Mouse (Mus musculus): Measurements from ENCODE around the gene Lzts3. TPM values are rescaled to one million over a fixed set of nuclear protein-coding genes. Genes with fewer than 3 reads are reported as not detected.

The Lzts3 gene
- polyA plus RNA-seq (2015; fragmentation: Nextera tagmentation; extraction: Ambion mirVana), result 18.1 and 21.4 TPM in 2 replicates

DNA sequence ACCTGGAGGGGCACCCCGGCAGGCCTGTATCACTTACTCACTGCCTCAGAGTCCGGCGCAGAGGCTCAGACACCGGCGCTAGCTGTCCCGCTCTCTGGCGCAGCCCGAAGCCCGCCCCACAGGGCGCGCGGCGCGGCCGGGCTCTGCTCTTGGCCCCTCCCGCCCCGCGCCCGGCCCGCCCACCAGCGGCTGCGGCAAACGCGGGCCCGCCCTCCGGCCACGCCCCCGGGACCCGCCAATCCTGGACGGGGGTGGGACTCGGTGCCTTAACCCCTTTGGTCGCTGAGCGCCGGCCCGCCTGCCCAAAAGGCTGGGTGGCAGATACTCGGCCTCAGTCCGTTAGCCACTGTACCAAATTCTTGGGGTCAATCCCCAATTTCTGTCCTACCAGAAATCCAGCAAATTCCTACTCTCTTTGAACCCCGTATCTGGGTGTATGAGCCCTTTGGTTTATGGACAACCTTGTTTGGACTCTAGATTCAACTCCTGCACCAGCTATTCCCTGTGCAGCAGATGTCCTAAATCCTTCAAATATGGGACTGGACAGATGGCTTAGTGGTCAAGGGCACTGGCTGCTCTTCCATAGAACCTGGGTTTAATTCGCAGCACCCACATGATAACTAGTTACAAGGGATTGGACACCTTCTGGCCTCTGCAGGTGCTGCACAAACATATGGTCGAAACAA lies at the start of gene Lzts3:
Gene Lzts3 (minus strand): TSS at position 120 of the 686 bp plus-strand sequence.
- Histone ChIP-seq H3K4me1 (peaks cover 25% of the 10 kb centered on the region), H3K4me3 (replicated peaks) (peak within 1 kb of the TSS; percentile 81), H3K27ac (replicated peaks) (peak within 1 kb of the TSS; percentile 85), H3K9ac (replicated peaks) (peak within 1 kb of the TSS; percentile 79), H3K36me3 (0 out of 2 replicates have a peak, but pooled peaks cover 4% of the 10 kb centered on the region), H3K4me2 (peak within 1 kb of the TSS; percentile 81), H3K9me3 (replicated peaks) (no peaks in the 10 kb centered on the region), H3K27me3 (replicated peaks) (peaks cover 14% of the 10 kb centered on the region)
- peak; percentile 96 for ATAC-seq (ENCODE audit: low FRiP score)
- WGBS, result 4% methylated on average over 34 of the region's 40 CpGs

DNA sequence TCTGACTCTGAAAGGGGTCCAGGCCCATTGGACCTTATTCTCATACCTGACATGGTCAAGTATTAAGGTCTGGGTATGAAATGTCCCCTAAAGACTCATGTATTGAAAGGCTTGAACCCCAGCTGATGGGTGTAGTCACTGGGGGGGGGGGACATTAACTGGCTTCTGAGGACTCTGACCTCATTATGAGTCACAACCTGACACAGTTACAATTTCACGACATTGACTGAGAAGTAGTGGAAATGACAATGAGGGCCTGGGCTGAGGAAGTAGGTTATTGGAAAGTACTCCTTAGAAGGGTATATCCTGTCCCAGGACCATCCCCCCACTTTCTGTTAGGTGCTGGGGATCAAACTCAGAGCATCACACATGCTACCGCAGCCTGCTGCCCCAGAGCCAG lies 46.4 kb upstream of the Lzts3 start:
- WGBS, result 86% methylated on average over 2 of the region's 2 CpGs
- Histone ChIP-seq H3K27me3 (replicated peaks) (no peaks in the 10 kb centered on the region), H3K9ac (replicated peaks) (no peak overlapping the region), H3K4me3 (replicated peaks) (no peak overlapping the region), H3K4me2 (no peak overlapping the region), H3K4me1 (no peaks in the 10 kb centered on the region), H3K36me3 (peaks cover 19% of the 10 kb centered on the region; the same call in 1 of the 2 replicates), H3K27ac (replicated peaks) (no peak overlapping the region), H3K9me3 (replicated peaks) (no peaks in the 10 kb centered on the region)
- no peak for ATAC-seq (ENCODE audit: low FRiP score)

DNA sequence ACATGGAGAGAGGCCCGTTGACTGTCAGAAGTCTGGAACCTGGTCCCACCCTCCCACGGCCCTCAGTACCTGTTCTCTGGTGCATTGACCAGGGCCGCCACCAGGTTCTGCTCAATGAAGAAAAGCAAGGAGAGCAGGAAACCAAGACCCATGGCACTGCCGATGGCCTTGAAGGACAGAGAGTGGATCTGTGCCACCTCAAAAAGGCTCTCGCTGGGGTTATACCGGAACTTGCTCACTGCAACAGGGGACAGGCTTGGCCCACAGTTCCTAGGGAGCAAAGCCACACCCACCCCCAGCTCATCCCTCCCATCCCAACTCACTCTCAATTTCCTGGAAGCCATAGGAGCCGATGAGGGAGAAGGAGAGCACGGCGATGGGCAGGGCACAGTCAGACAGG lies 42.8 kb upstream of the Lzts3 start:
- H3K4me3 ChIP-seq (replicated peaks), result no peak overlapping the region
- no peaks in the 10 kb centered on the region for H3K9me3 ChIP-seq (replicated peaks)
- no peaks in the 10 kb centered on the region for H3K27me3 ChIP-seq (replicated peaks)
- peaks cover 54% of the 10 kb centered on the region for H3K36me3 ChIP-seq
- H3K4me2 ChIP-seq, result no peak overlapping the region
- ATAC-seq (ENCODE audit: low FRiP score), result no peak
- no peaks in the 10 kb centered on the region for H3K4me1 ChIP-seq
- no peak overlapping the region for H3K27ac ChIP-seq (replicated peaks)
- 93% methylated on average over 9 of the region's 9 CpGs for WGBS
- H3K9ac ChIP-seq (replicated peaks), result no peak overlapping the region

DNA sequence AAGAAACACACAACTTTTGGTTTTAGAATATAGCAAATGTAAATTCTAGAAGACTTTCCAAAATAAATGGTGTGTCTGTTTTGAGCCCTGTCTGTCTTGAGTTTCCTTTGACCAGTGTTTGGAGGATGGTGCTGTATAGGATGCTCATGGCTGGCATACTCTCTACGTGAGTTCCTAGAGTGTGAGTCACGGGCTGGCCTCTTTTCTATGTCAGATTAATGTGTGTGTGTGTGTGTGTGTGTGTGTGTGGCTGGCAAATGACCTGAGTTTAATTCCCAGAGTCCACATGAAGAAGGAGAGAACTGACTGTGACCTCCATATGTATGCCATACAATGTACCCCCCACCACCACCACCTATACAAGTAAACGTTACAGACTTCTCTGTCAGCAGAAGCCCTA lies 38.9 kb upstream of the Lzts3 start:
- H3K4me1 ChIP-seq, result no peaks in the 10 kb centered on the region
- no peak overlapping the region for H3K4me3 ChIP-seq (replicated peaks)
- 88% methylated on average over 3 of the region's 3 CpGs for WGBS
- peaks cover 86% of the 10 kb centered on the region for H3K36me3 ChIP-seq
- no peak overlapping the region for H3K4me2 ChIP-seq
- no peaks in the 10 kb centered on the region for H3K27me3 ChIP-seq (replicated peaks)
- no peak overlapping the region for H3K9ac ChIP-seq (replicated peaks)
- H3K9me3 ChIP-seq (replicated peaks), result no peaks in the 10 kb centered on the region
- no peak overlapping the region for H3K27ac ChIP-seq (replicated peaks)
- ATAC-seq (ENCODE audit: low FRiP score), result no peak

DNA sequence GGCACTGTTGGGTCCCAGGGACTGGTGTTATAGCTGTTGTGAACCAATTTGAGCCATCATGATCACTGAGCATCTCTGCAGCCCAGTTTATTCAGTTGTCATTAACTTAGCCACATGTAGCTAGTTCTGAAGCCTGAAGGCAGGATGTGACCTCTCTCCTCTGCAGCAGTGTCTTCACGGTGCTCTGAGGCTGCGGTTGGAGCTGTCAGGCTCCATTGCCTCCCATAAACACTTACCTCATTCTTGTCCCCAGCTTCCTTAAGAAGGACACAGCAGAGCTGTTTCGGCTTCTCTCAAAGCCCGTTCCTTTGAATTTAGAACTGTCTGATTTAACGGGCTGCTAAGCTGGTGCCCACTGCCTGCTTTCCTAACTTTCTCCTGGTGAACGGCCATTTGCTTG lies 37.3 kb upstream of the Lzts3 start:
- Histone ChIP-seq H3K4me3 (replicated peaks) (no peak overlapping the region), H3K27me3 (replicated peaks) (no peaks in the 10 kb centered on the region), H3K9ac (replicated peaks) (no peak overlapping the region), H3K4me1 (no peaks in the 10 kb centered on the region), H3K4me2 (no peak overlapping the region), H3K36me3 (peaks cover 97% of the 10 kb centered on the region), H3K9me3 (replicated peaks) (no peaks in the 10 kb centered on the region), H3K27ac (replicated peaks) (no peak overlapping the region)
- ATAC-seq (ENCODE audit: low FRiP score), result no peak
- WGBS, result 88% methylated on average over 6 of the region's 6 CpGs

DNA sequence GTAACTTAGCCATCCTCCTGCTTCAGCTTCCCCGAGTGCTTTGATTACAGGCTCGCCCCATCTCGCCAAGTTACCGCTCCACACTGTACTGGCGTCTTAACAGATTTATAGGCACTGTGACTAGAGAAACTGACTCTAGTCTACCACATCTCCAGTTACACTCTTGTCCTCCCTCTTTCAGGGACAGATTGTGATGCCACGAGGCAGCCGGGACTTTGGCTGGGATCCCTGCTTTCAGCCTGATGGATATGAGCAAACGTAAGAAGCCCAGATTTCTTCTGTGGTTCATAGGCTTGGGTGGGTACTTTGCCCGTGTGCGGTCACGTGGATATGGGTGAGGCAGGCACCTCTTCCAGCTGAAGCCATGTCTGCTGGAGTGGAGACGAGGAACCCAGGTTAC lies 36.6 kb upstream of the Lzts3 start:
- Histone ChIP-seq H3K4me1 (no peaks in the 10 kb centered on the region), H3K9me3 (replicated peaks) (no peaks in the 10 kb centered on the region), H3K27me3 (replicated peaks) (no peaks in the 10 kb centered on the region), H3K4me2 (no peak overlapping the region), H3K36me3 (peaks cover 97% of the 10 kb centered on the region), H3K4me3 (replicated peaks) (no peak overlapping the region), H3K9ac (replicated peaks) (no peak overlapping the region), H3K27ac (replicated peaks) (no peak overlapping the region)
- no peak for ATAC-seq (ENCODE audit: low FRiP score)
- 96% methylated on average over 12 of the region's 12 CpGs for WGBS

DNA sequence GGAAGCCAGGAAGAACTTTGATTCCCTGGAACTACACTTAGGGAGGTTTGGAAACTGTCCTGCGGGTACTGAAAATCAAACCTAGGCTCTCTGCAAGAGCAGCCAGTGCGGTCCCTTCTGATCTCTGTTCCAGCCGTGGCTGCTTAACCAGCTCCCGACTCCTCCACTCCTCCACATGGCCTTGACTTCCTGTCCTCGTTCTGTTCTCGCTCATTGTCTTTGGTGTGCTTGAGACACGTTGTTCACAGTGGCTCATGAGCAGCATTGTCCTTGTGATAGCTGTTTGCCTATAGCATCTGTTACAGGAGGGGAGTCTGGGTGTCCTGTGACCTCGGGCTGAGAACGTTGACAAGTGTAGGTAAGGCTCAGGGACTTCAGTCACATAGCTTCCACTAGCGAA lies 34.6 kb upstream of the Lzts3 start:
- no peak overlapping the region for H3K4me3 ChIP-seq (replicated peaks)
- H3K9ac ChIP-seq (replicated peaks), result no peak overlapping the region
- H3K36me3 ChIP-seq, result peaks cover 96% of the 10 kb centered on the region
- no peak overlapping the region for H3K4me2 ChIP-seq
- H3K4me1 ChIP-seq, result no peaks in the 10 kb centered on the region
- no peaks in the 10 kb centered on the region for H3K9me3 ChIP-seq (replicated peaks)
- no peaks in the 10 kb centered on the region for H3K27me3 ChIP-seq (replicated peaks)
- H3K27ac ChIP-seq (replicated peaks), result no peak overlapping the region
- no peak for ATAC-seq (ENCODE audit: low FRiP score)
- 92% methylated on average over 10 of the region's 10 CpGs for WGBS

DNA sequence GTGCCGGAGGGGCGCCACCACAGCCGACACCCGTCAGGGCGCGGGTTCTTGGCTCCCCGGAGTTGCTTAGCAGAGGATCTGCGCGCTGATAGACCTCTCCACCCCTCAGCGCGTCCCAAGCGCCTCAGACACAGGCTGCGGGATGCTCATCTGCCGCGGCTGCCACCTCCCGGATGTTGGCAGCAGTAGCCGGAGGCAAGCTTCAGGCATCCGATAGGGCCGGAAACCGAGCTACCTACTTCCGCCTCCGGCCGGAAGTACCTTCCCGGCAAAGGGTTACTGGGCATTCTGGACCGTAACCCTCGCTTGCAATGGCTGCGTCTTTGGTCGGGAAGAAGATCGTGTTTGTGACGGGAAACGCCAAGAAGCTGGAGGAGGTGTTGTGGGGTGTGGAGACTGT lies 25.0 kb upstream of the Lzts3 start, which contains the start of gene Itpa:
Gene Itpa (plus strand): TSS at position 52 of the 400 bp plus-strand sequence.
- ATAC-seq (ENCODE audit: low FRiP score), result peak; percentile 74
- Histone ChIP-seq H3K27ac (replicated peaks) (peak within 1 kb of the TSS; percentile 91), H3K9me3 (replicated peaks) (no peaks in the 10 kb centered on the region), H3K4me2 (peak within 1 kb of the TSS; percentile 84), H3K36me3 (peaks cover 13% of the 10 kb centered on the region), H3K4me3 (replicated peaks) (peak within 1 kb of the TSS; percentile 75), H3K4me1 (peaks cover 47% of the 10 kb centered on the region), H3K27me3 (replicated peaks) (no peaks in the 10 kb centered on the region), H3K9ac (replicated peaks) (peak within 1 kb of the TSS; percentile 75)
- 1% methylated on average over 31 of the region's 31 CpGs for WGBS

DNA sequence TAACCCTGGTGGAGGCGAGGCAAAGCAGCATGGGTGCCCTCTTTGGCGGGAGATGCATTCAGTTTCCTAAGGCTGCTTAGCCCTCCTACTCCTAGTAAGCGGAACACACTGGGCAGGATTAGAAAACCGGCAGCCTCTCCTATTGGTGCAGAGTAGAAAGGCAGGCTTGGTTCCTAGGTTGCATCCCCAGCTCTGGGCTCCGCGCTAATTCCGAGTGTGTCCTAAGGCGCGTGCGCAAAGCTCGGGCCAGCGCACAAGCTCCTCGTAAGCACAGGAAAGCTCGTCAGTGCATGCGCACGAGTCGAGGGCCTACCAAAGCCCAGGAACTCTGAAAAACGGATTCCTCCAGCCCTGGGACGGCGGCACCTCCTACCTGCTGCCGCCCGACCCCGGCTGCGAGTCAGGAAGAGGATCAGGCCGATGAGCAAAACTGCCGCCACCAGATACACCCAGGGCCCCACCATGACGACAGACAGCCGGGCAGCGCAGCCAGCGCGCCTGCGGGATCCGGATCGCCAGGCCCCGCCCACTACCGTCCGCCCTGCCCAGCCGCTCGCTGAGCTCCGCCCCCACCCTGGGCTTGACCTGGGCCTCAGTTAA lies 21.6 kb upstream of the Lzts3 start, which contains the start of gene Ddrgk1:
Gene Ddrgk1 (minus strand): TSS at position 558 of the 600 bp plus-strand sequence.
- Histone ChIP-seq H3K36me3 (peaks cover 26% of the 10 kb centered on the region), H3K4me1 (peaks cover 49% of the 10 kb centered on the region), H3K4me3 (replicated peaks) (peak within 1 kb of the TSS; percentile 70), H3K4me2 (peak within 1 kb of the TSS; percentile 85), H3K9me3 (replicated peaks) (no peaks in the 10 kb centered on the region), H3K27me3 (replicated peaks) (no peaks in the 10 kb centered on the region), H3K27ac (replicated peaks) (peak within 1 kb of the TSS; percentile 100), H3K9ac (replicated peaks) (peak within 1 kb of the TSS; percentile 94)
- WGBS, result 0% methylated on average over 40 of the region's 40 CpGs
- peak; percentile 95 for ATAC-seq (ENCODE audit: low FRiP score)

DNA sequence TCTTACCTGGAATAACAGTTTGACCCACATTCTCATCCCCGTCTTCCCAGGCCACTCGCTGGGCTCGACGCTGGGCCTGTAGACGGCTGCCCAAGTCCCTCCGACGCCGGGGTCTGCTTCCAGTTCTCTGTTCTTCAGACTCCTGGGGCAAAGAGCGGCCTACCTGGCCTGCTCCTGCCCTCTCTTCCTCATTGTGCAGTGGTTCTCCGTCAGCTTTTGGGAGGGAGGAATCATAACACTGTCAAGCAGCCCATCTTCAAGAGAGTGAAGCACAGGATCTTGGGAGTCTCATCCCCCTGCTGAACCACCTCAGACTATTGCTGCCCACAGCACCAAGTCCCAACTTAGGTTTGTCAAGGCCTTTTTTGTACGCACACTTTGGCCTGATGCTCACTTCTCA lies 20.7 kb upstream of the Lzts3 start:
- peak overlapping the region; percentile 85 for H3K4me2 ChIP-seq
- H3K27me3 ChIP-seq (replicated peaks), result no peaks in the 10 kb centered on the region
- peaks cover 34% of the 10 kb centered on the region for H3K36me3 ChIP-seq
- peaks cover 40% of the 10 kb centered on the region for H3K4me1 ChIP-seq
- H3K9me3 ChIP-seq (replicated peaks), result no peaks in the 10 kb centered on the region
- ATAC-seq (ENCODE audit: low FRiP score), result no peak
- peak overlapping the region; percentile 100 for H3K27ac ChIP-seq (replicated peaks)
- H3K4me3 ChIP-seq (replicated peaks), result peak overlapping the region; percentile 70
- H3K9ac ChIP-seq (replicated peaks), result peak overlapping the region; percentile 94
- WGBS, result 90% methylated on average over 11 of the region's 11 CpGs

DNA sequence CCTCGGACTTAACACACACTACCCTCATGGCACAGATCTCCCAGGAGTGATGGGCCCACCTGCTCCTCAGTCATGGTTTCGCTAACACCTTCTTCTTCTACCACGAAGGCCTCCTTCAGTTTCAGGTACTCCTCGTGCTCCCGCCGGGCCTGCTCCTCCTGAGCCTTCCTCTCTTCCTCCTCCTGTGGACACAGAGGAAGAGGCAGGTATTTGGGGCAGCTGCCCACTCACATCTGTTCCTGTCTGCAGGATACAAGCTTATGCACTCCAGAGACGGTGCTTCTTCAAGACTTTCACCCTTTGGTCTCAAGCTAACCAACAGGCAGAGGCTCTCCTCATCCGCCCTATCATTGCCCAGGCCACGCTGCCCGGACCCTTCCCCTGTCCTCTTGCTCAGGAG lies 15.9 kb upstream of the Lzts3 start:
- Histone ChIP-seq H3K4me1 (peaks cover 19% of the 10 kb centered on the region), H3K4me2 (no peak overlapping the region), H3K9ac (replicated peaks) (no peak overlapping the region), H3K27me3 (replicated peaks) (no peaks in the 10 kb centered on the region), H3K4me3 (replicated peaks) (no peak overlapping the region), H3K36me3 (peaks cover 80% of the 10 kb centered on the region), H3K27ac (replicated peaks) (no peak overlapping the region), H3K9me3 (replicated peaks) (no peaks in the 10 kb centered on the region)
- no peak for ATAC-seq (ENCODE audit: low FRiP score)
- WGBS, result 97% methylated on average over 10 of the region's 10 CpGs

DNA sequence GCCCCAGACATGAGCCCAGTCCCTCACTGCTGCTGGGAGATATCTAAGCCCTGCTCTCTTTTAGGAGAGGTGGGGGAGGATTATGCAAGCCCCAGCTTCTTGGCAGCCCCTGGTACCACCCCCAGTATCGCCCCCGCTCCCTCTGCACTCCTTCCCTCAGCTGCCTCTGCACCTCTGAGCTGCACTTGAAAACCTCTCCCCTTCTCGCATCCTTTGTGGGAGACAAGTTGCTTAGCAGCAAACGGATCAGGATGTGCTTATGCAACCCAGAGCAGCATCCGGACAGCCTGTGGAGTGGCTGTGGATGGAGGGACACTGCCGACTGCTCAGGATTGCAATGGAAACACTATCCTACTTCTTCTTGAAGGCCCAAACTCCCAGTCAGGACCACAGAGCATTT lies 14.9 kb upstream of the Lzts3 start:
- Histone ChIP-seq H3K27ac (replicated peaks) (no peak overlapping the region), H3K4me1 (peaks cover 9% of the 10 kb centered on the region), H3K4me2 (no peak overlapping the region), H3K4me3 (replicated peaks) (no peak overlapping the region), H3K9ac (replicated peaks) (no peak overlapping the region), H3K9me3 (replicated peaks) (no peaks in the 10 kb centered on the region), H3K36me3 (peaks cover 87% of the 10 kb centered on the region), H3K27me3 (replicated peaks) (no peaks in the 10 kb centered on the region)
- no peak for ATAC-seq (ENCODE audit: low FRiP score)
- WGBS, result 94% methylated on average over 6 of the region's 6 CpGs

All from neural tube, embryonic 15.5 days (tissue).